10 mouse cellular contexts compared by ENCODE assay signal in the genomic region with DNA sequence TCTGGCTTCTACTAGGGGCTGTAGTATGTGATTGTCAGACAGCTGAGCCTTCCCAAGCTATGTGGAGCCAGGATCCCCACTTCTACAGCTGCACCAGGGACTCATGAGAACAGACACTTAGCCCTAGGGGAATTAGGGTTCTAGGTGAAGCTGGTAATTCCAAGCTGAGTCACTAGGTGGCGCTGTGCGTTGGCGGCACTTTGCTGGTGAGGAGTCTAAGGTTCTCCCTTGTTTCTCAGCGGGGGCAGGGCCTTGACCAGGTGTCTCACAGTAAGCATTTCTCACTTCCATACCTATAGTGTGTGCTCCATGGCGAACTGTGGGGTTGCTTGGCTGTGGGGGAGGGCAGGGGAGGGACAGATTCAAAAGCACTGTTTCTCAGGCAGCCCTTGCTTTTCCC. TPM values are rescaled to one million over a fixed set of nuclear protein-coding genes. Genes with fewer than 3 reads are reported as not detected.
DNase-seq lines count a peak whose midpoint lies in the region; ATAC-seq and TF ChIP-seq lines count a peak whose summit lies in the region.
"Had no signal": no experiment of that assay in that cellular context is flagged by ENCODE, and none has a peak within 500 bp of the region (broad histone marks: within the 10 kb centered on the region; RNA-seq: fewer than 3 reads in every experiment).

No protein-coding gene starts in this region.

- no peaks in the 10 kb centered on the region for H3K27me3 ChIP-seq in hindbrain, embryonic 10.5 days (ENCODE audit: insufficient read depth, poor library complexity, severe bottlenecking)
- no peaks in the 10 kb centered on the region for H3K27me3 ChIP-seq in hindbrain, embryonic 12.5 days
- H3K27me3 ChIP-seq in ES-Bruce4 (ENCODE audit: control insufficient read depth, insufficient read depth, low read length, poor library complexity, severe bottlenecking) = no peaks in the 10 kb centered on the region
- H3K27me3 ChIP-seq in small intestine, adult 2 months (ENCODE audit: control insufficient read depth, insufficient read depth, low read length) = no peaks in the 10 kb centered on the region

- no peak for TF ChIP-seq POLR2A in ES-Bruce4 (IDR thresholded peaks at IDR 0.05; ENCODE audit: insufficient read depth, low read length)
- no peak for TF ChIP-seq POLR2A in small intestine, adult 2 months (IDR thresholded peaks at IDR 0.05; ENCODE audit: low read depth, low read length)

- peaks cover 96% of the 10 kb centered on the region for H3K36me3 ChIP-seq in hindbrain, embryonic 10.5 days
- peaks cover 85% of the 10 kb centered on the region for H3K36me3 ChIP-seq in hindbrain, embryonic 12.5 days
- H3K36me3 ChIP-seq in ES-Bruce4 (ENCODE audit: control insufficient read depth, insufficient read depth, low read length, poor library complexity, severe bottlenecking) = peaks cover 35% of the 10 kb centered on the region
- H3K36me3 ChIP-seq in small intestine, adult 2 months (ENCODE audit: control insufficient read depth, insufficient read depth, low read length) = peaks cover 60% of the 10 kb centered on the region

- peaks cover 6% of the 10 kb centered on the region; the same call in 1 of the 2 replicates for H3K9me3 ChIP-seq in hindbrain, embryonic 10.5 days
- 0 out of 2 replicates have a peak, but pooled peaks cover 4% of the 10 kb centered on the region for H3K9me3 ChIP-seq in hindbrain, embryonic 12.5 days (replicated peaks)
- H3K9me3 ChIP-seq in ES-Bruce4 (replicated peaks; ENCODE audit: control insufficient read depth, insufficient read depth, low read length, poor library complexity, severe bottlenecking) = no peaks in the 10 kb centered on the region

- ATAC-seq in hindbrain, embryonic 12.5 days (ENCODE audit: low FRiP score) = no peak
- no peak for ATAC-seq in megakaryocyte-erythroid progenitor cell, adult 5-6 weeks (replicated peaks; ENCODE audit: low FRiP score, low TSS enrichment, poor library complexity, severe bottlenecking)

- WGBS in hindbrain, embryonic 10.5 days = 23% methylated on average over 5 of the region's 5 CpGs
- WGBS in hindbrain, embryonic 12.5 days = 18% methylated on average over 5 of the region's 5 CpGs
- WGBS in small intestine, adult 2 months = 21% methylated on average over 5 of the region's 5 CpGs

- H3K27ac ChIP-seq in hindbrain, embryonic 10.5 days = no peak overlapping the region
- no peak overlapping the region for H3K27ac ChIP-seq in hindbrain, embryonic 12.5 days
- peak overlapping the region; percentile 63 for H3K27ac ChIP-seq in ES-Bruce4 (ENCODE audit: insufficient read depth, low read length)
- H3K27ac ChIP-seq in small intestine, adult 2 months (ENCODE audit: insufficient read depth, low read depth, low read length) = no peak overlapping the region

- TF ChIP-seq EP300 in ES-Bruce4 (IDR thresholded peaks at IDR 0.05; ENCODE audit: insufficient read depth, low read depth, low read length) = no peak

- TF ChIP-seq CTCF in ES-Bruce4 (IDR thresholded peaks at IDR 0.05; ENCODE audit: low read depth, low read length) = peak; percentile 99
- TF ChIP-seq CTCF in small intestine, adult 2 months (IDR thresholded peaks at IDR 0.05; ENCODE audit: extremely low read depth, insufficient read length, insufficient replicate concordance, low read depth, low read length) = peak; percentile 84

- H3K9ac ChIP-seq in hindbrain, embryonic 12.5 days = no peak overlapping the region
- no peak overlapping the region for H3K9ac ChIP-seq in ES-Bruce4 (ENCODE audit: low read depth, poor library complexity, severe bottlenecking)

- no peak overlapping the region for H3K4me2 ChIP-seq in hindbrain, embryonic 12.5 days (replicated peaks)

- H3K4me3 ChIP-seq in hindbrain, embryonic 10.5 days = no peak overlapping the region
- no peak overlapping the region for H3K4me3 ChIP-seq in hindbrain, embryonic 12.5 days
- no peak overlapping the region for H3K4me3 ChIP-seq in ES-Bruce4 (ENCODE audit: low read depth, low read length)
- H3K4me3 ChIP-seq in small intestine, adult 2 months (ENCODE audit: low read depth, low read length) = no peak overlapping the region
- H3K4me3 ChIP-seq: erythroblast, embryonic 14.5 days had no signal

- intact Hi-C loops in left cerebral cortex, postnatal 4 days (cut with DNase I) = no loop called here

- DNase-seq in hindbrain, embryonic 10.5 days (ENCODE audit: low spot score) = peak; percentile 61
- peak; percentile 82 for DNase-seq in 3T3-L1 (ENCODE audit: low read depth, low spot score)
- DNase-seq in cerebellum, adult 9-11 months = peak; percentile 72
- peak; percentile 66 for DNase-seq in left cerebral cortex, postnatal 4 days

- H3K4me1 ChIP-seq in hindbrain, embryonic 10.5 days (replicated peaks) = no peaks in the 10 kb centered on the region
- peaks cover 7% of the 10 kb centered on the region for H3K4me1 ChIP-seq in hindbrain, embryonic 12.5 days
- H3K4me1 ChIP-seq in ES-Bruce4 (ENCODE audit: control insufficient read depth, insufficient read depth, low read length) = peaks cover 8% of the 10 kb centered on the region
- H3K4me1 ChIP-seq in small intestine, adult 2 months (ENCODE audit: control insufficient read depth, insufficient read depth, insufficient read length, low read length) = peaks cover 3% of the 10 kb centered on the region; the same call in 1 of the 2 replicates

RNA-seq across cellular contexts. Expression of gene Ddx54, which starts 6.7 kb away (rescaled TPM):
- polyA plus RNA-seq in hindbrain, embryonic 10.5 days (2016; fragmentation: Nextera tagmentation; extraction: Ambion mirVana) = 62.2 and 64.7 TPM in 2 replicates
- 53.2 and 53.6 TPM in 2 replicates for polyA plus RNA-seq in hindbrain, embryonic 12.5 days (2016; fragmentation: Nextera tagmentation; extraction: Ambion mirVana)
- polyA plus RNA-seq in ES-Bruce4 (2011; ENCODE audit: insufficient read depth, insufficient read length, low read depth, missing spikeins) = 49.7 and 49.9 TPM in 2 replicates
- 10 to 100 TPM; 52.0 to 55.4 TPM for total RNA-seq in left cerebral cortex, postnatal 4 days (2021)
- polyA plus RNA-seq in small intestine, adult 2 months (2012; rRNA removed) = 23.1 and 44.6 TPM in 2 replicates
- 28.3 and 41.7 TPM in 2 replicates for total RNA-seq in megakaryocyte-erythroid progenitor cell, adult 5-6 weeks (2014; fragmentation: Nextera tagmentation)
- 40.4 and 40.6 TPM in 2 replicates for total RNA-seq in megakaryocyte-erythroid progenitor cell, adult 5-6 weeks (2017)

RNA-seq across cellular contexts. Expression of gene Rita1, which starts 6.8 kb away (rescaled TPM):
- polyA plus RNA-seq in hindbrain, embryonic 10.5 days (2016; fragmentation: Nextera tagmentation; extraction: Ambion mirVana) = 19.0 and 19.6 TPM in 2 replicates
- polyA plus RNA-seq in hindbrain, embryonic 12.5 days (2016; fragmentation: Nextera tagmentation; extraction: Ambion mirVana) = 16.8 and 19.2 TPM in 2 replicates
- 13.0 and 13.1 TPM in 2 replicates for polyA plus RNA-seq in ES-Bruce4 (2011; ENCODE audit: insufficient read depth, insufficient read length, low read depth, missing spikeins)
- 10 to 100 TPM; 22.7 to 26.0 TPM for total RNA-seq in left cerebral cortex, postnatal 4 days (2021)
- polyA plus RNA-seq in small intestine, adult 2 months (2012; rRNA removed) = 6.9 and 12.1 TPM in 2 replicates
- total RNA-seq in megakaryocyte-erythroid progenitor cell, adult 5-6 weeks (2014; fragmentation: Nextera tagmentation) = 9.9 and 11.8 TPM in 2 replicates
- total RNA-seq in megakaryocyte-erythroid progenitor cell, adult 5-6 weeks (2017) = 5.5 and 6.9 TPM in 2 replicates

RNA-seq across cellular contexts. Expression of gene Cfap73, which starts 14.8 kb away (rescaled TPM):
- 0.85 TPM in 1 of 2 replicates, not detected in the other for polyA plus RNA-seq in hindbrain, embryonic 10.5 days (2016; fragmentation: Nextera tagmentation; extraction: Ambion mirVana)
- 0.56 and 0.77 TPM in 2 replicates for polyA plus RNA-seq in hindbrain, embryonic 12.5 days (2016; fragmentation: Nextera tagmentation; extraction: Ambion mirVana)
- not detected in 2 replicates for polyA plus RNA-seq in ES-Bruce4 (2011; ENCODE audit: insufficient read depth, insufficient read length, low read depth, missing spikeins)
- under 1 TPM in 1 of 2 experiments, not detected in 1; 0.40 TPM for total RNA-seq in left cerebral cortex, postnatal 4 days (2021)
- not detected in 2 replicates for polyA plus RNA-seq in small intestine, adult 2 months (2012; rRNA removed)
- not detected in 2 replicates for total RNA-seq in megakaryocyte-erythroid progenitor cell, adult 5-6 weeks (2014; fragmentation: Nextera tagmentation)
- not detected in 2 replicates for total RNA-seq in megakaryocyte-erythroid progenitor cell, adult 5-6 weeks (2017)
- polyA plus RNA-seq: erythroblast, embryonic 14.5 days; liver, embryonic 16.5 days had no signal

RNA-seq across cellular contexts. Expression of gene Rasal1, which starts 29.4 kb away (rescaled TPM):
- polyA plus RNA-seq in hindbrain, embryonic 10.5 days (2016; fragmentation: Nextera tagmentation; extraction: Ambion mirVana) = 0.13 and 0.15 TPM in 2 replicates
- polyA plus RNA-seq in hindbrain, embryonic 12.5 days (2016; fragmentation: Nextera tagmentation; extraction: Ambion mirVana) = 0.06 and 0.38 TPM in 2 replicates
- polyA plus RNA-seq in ES-Bruce4 (2011; ENCODE audit: insufficient read depth, insufficient read length, low read depth, missing spikeins) = 2.0 and 3.5 TPM in 2 replicates
- total RNA-seq in left cerebral cortex, postnatal 4 days (2021) = 10 to 100 TPM; 42.2 to 54.6 TPM
- 1.7 and 2.6 TPM in 2 replicates for polyA plus RNA-seq in small intestine, adult 2 months (2012; rRNA removed)
- total RNA-seq in megakaryocyte-erythroid progenitor cell, adult 5-6 weeks (2014; fragmentation: Nextera tagmentation) = not detected in 2 replicates
- not detected in 2 replicates for total RNA-seq in megakaryocyte-erythroid progenitor cell, adult 5-6 weeks (2017)

RNA-seq across cellular contexts. Expression of gene Iqcd, which starts 30.4 kb away (rescaled TPM):
- 1.3 and 2.8 TPM in 2 replicates for polyA plus RNA-seq in hindbrain, embryonic 10.5 days (2016; fragmentation: Nextera tagmentation; extraction: Ambion mirVana)
- polyA plus RNA-seq in hindbrain, embryonic 12.5 days (2016; fragmentation: Nextera tagmentation; extraction: Ambion mirVana) = 1.9 and 2.5 TPM in 2 replicates
- 0.37 and 0.43 TPM in 2 replicates for polyA plus RNA-seq in ES-Bruce4 (2011; ENCODE audit: insufficient read depth, insufficient read length, low read depth, missing spikeins)
- total RNA-seq in left cerebral cortex, postnatal 4 days (2021) = under 1 TPM; 0.58 to 0.64 TPM
- polyA plus RNA-seq in small intestine, adult 2 months (2012; rRNA removed) = 0.15 and 0.25 TPM in 2 replicates
- total RNA-seq in megakaryocyte-erythroid progenitor cell, adult 5-6 weeks (2014; fragmentation: Nextera tagmentation) = 6.4 and 9.0 TPM in 2 replicates
- 6.3 and 7.9 TPM in 2 replicates for total RNA-seq in megakaryocyte-erythroid progenitor cell, adult 5-6 weeks (2017)
